ENCODE assay signal across 10 mouse cellular contexts in genomic region chr6:115987096-115987747, GRCm38 (mm10). TPM values are rescaled to one million over a fixed set of nuclear protein-coding genes. Genes with fewer than 3 reads are reported as not detected.
A peak's percentile ranks its signal among the peaks of the same experiment; 100 is the strongest.
DNase-seq lines count a peak whose midpoint lies in the region; ATAC-seq lines count a peak whose summit lies in the region.
"Had no signal": no experiment of that assay in that cellular context is flagged by ENCODE, and none has a peak within 500 bp of the region (broad histone marks: within the 10 kb centered on the region; RNA-seq: fewer than 3 reads in every experiment).

No protein-coding gene starts in this region.

- peaks cover 34% of the 10 kb centered on the region for H3K4me1 ChIP-seq in neural tube, embryonic 11.5 days (ENCODE audit: control insufficient read depth, insufficient read depth, low read length)
- H3K4me1 ChIP-seq in intestine, embryonic 16.5 days (ENCODE audit: control insufficient read depth, insufficient read depth, low read length), result peaks cover 63% of the 10 kb centered on the region
- H3K4me1 ChIP-seq in stomach, embryonic 14.5 days (ENCODE audit: control insufficient read depth, insufficient read depth, low read length), result peaks cover 52% of the 10 kb centered on the region

- no peaks in the 10 kb centered on the region for H3K9me3 ChIP-seq in neural tube, embryonic 11.5 days (ENCODE audit: control insufficient read depth, low read length)
- no peaks in the 10 kb centered on the region for H3K9me3 ChIP-seq in intestine, embryonic 16.5 days (ENCODE audit: control insufficient read depth, low read length)
- no peaks in the 10 kb centered on the region for H3K9me3 ChIP-seq in stomach, embryonic 14.5 days (ENCODE audit: control insufficient read depth, low read depth, low read length)

- H3K27me3 ChIP-seq in neural tube, embryonic 11.5 days (ENCODE audit: control insufficient read depth, insufficient read depth, low read length), result 0 out of 2 replicates have a peak, but pooled peaks cover under 1% of the 10 kb centered on the region
- peaks cover 3% of the 10 kb centered on the region; the same call in 1 of the 2 replicates for H3K27me3 ChIP-seq in intestine, embryonic 16.5 days (replicated peaks; ENCODE audit: control insufficient read depth, insufficient read depth, low read length)
- no peaks in the 10 kb centered on the region for H3K27me3 ChIP-seq in stomach, embryonic 14.5 days (ENCODE audit: control insufficient read depth, insufficient read depth, low read length)

- peak overlapping the region; percentile 16 for H3K4me2 ChIP-seq in neural tube, embryonic 11.5 days (ENCODE audit: low read depth)
- 0 out of 2 replicates have a peak overlapping the region, but pooled peaks have one; percentile 22 for H3K4me2 ChIP-seq in intestine, embryonic 16.5 days (ENCODE audit: low read depth, low read length)
- 0 out of 2 replicates have a peak overlapping the region, but pooled peaks have one; percentile 0 for H3K4me2 ChIP-seq in stomach, embryonic 14.5 days (replicated peaks; ENCODE audit: low read depth, low read length)

- DNase-seq in heart, adult 11 months, result peak; percentile 96
- no peak for DNase-seq in heart, adult 8-10 months (ENCODE audit: low spot score)
- DNase-seq in neural tube, embryonic 11.5 days (ENCODE audit: low spot score), result no peak
- no peak for DNase-seq in neural tube, embryonic 10.5 days (ENCODE audit: extremely low spot score, low spot score)
- DNase-seq in urinary bladder, postnatal 14 days (ENCODE audit: low spot score), result no peak
- no peak for DNase-seq in frontal cortex, postnatal 10 days (ENCODE audit: low spot score in 2 of 2)

- peak overlapping the region; percentile 10; the same call in 1 of the 2 replicates for H3K9ac ChIP-seq in neural tube, embryonic 11.5 days (ENCODE audit: low read length)
- peak overlapping the region; percentile 7; the same call in 1 of the 2 replicates for H3K9ac ChIP-seq in intestine, embryonic 16.5 days (ENCODE audit: low read depth, low read length)
- no peak overlapping the region for H3K9ac ChIP-seq in stomach, embryonic 14.5 days (replicated peaks; ENCODE audit: low read depth, low read length)

- ATAC-seq in neural tube, embryonic 11.5 days (ENCODE audit: insufficient read depth, low FRiP score, low TSS enrichment), result no peak
- no peak for ATAC-seq in intestine, embryonic 16.5 days
- no peak for ATAC-seq in stomach, embryonic 14.5 days (ENCODE audit: insufficient number of reproducible peaks, insufficient read depth, low FRiP score, low read depth)

- WGBS in neural tube, embryonic 11.5 days, result 48% methylated on average over 9 of the region's 9 CpGs
- 54% methylated on average over 9 of the region's 9 CpGs for WGBS in intestine, embryonic 16.5 days
- 62% methylated on average over 9 of the region's 9 CpGs for WGBS in stomach, embryonic 14.5 days

- no peaks in the 10 kb centered on the region for H3K36me3 ChIP-seq in neural tube, embryonic 11.5 days (ENCODE audit: control insufficient read depth, insufficient read depth, low read length)
- H3K36me3 ChIP-seq in intestine, embryonic 16.5 days (ENCODE audit: control insufficient read depth, insufficient read depth, low read length), result no peaks in the 10 kb centered on the region
- no peaks in the 10 kb centered on the region for H3K36me3 ChIP-seq in stomach, embryonic 14.5 days (ENCODE audit: control insufficient read depth, insufficient read depth, low read length)

- H3K27ac ChIP-seq in neural tube, embryonic 11.5 days (ENCODE audit: low read depth, low read length), result no peak overlapping the region
- peak overlapping the region; percentile 57 for H3K27ac ChIP-seq in intestine, embryonic 16.5 days (ENCODE audit: low read length)
- H3K27ac ChIP-seq in stomach, embryonic 14.5 days (ENCODE audit: low read length), result no peak overlapping the region
- H3K27ac ChIP-seq: macrophage had no signal

- no peak overlapping the region for H3K4me3 ChIP-seq in neural tube, embryonic 11.5 days (ENCODE audit: low read depth, low read length)
- H3K4me3 ChIP-seq in intestine, embryonic 16.5 days (ENCODE audit: low read length), result no peak overlapping the region
- H3K4me3 ChIP-seq in stomach, embryonic 14.5 days (ENCODE audit: low read depth, low read length), result no peak overlapping the region

RNA-seq across cellular contexts. Expression of gene Plxnd1, which starts 7.6 kb away (rescaled TPM):
- total RNA-seq in heart, adult 8-10 months (2022), result 10 to 100 TPM; 43.8 to 75.7 (median 63.5) TPM
- polyA plus RNA-seq in neural tube, embryonic 11.5 days (2014; fragmentation: Nextera tagmentation; extraction: Ambion mirVana), result 23.8 and 28.7 TPM in 2 replicates
- 18.7 and 19.3 TPM in 2 replicates for polyA plus RNA-seq in intestine, embryonic 16.5 days (2015; fragmentation: Nextera tagmentation; extraction: Ambion mirVana)
- 43.1 and 44.5 TPM in 2 replicates for polyA plus RNA-seq in stomach, embryonic 14.5 days (2014; fragmentation: Nextera tagmentation; extraction: Ambion mirVana)

RNA-seq across cellular contexts. Expression of gene H1foo, which starts 42.5 kb away (rescaled TPM):
- total RNA-seq in heart, adult 8-10 months (2022), result not detected
- polyA plus RNA-seq in neural tube, embryonic 11.5 days (2014; fragmentation: Nextera tagmentation; extraction: Ambion mirVana), result not detected in 2 replicates
- polyA plus RNA-seq in intestine, embryonic 16.5 days (2015; fragmentation: Nextera tagmentation; extraction: Ambion mirVana), result not detected in 2 replicates
- not detected in 2 replicates for polyA plus RNA-seq in stomach, embryonic 14.5 days (2014; fragmentation: Nextera tagmentation; extraction: Ambion mirVana)
- total RNA-seq: ES-E14 had no signal
- polyA plus RNA-seq: macrophage had no signal

RNA-seq across cellular contexts. Expression of gene Rho, which starts 55.7 kb away (rescaled TPM):
- total RNA-seq in heart, adult 8-10 months (2022), result not detected
- not detected in 2 replicates for polyA plus RNA-seq in neural tube, embryonic 11.5 days (2014; fragmentation: Nextera tagmentation; extraction: Ambion mirVana)
- polyA plus RNA-seq in intestine, embryonic 16.5 days (2015; fragmentation: Nextera tagmentation; extraction: Ambion mirVana), result 0.31 TPM in 1 of 2 replicates, not detected in the other
- 0.25 TPM in 1 of 2 replicates, not detected in the other for polyA plus RNA-seq in stomach, embryonic 14.5 days (2014; fragmentation: Nextera tagmentation; extraction: Ambion mirVana)
- polyA plus RNA-seq: macrophage had no signal
